Mouse (Mus musculus) thymus, adult 2 months (tissue): Measurements from ENCODE around the gene Gsn. TPM values are rescaled to one million over a fixed set of nuclear protein-coding genes. Genes with fewer than 3 reads are reported as not detected.

Experiments
- DNase-seq: peaks from one replicate; pipeline ENCODE4 v3.0.0; 2021
- H3K27ac ChIP-seq: fragments of 200-500 bp; 2 replicates; pipeline ENCODE4 v1.5.1; 2012; ENCODE audit warnings: low read length, control low read depth; ENCODE audit not compliant: control insufficient read depth, insufficient read depth
- H3K27me3 ChIP-seq: fragments of 200-500 bp; 2 replicates; pipeline ENCODE4 v1.6.1; 2012; ENCODE audit warnings: mild to moderate bottlenecking, low read length, moderate library complexity, mixed read lengths; ENCODE audit not compliant: control insufficient read depth, insufficient read depth
- H3K36me3 ChIP-seq: fragments of 200-500 bp; 2 replicates; pipeline ENCODE4 v1.6.1; 2012; ENCODE audit warnings: mild to moderate bottlenecking, low read length, moderate library complexity; ENCODE audit not compliant: control insufficient read depth, insufficient read depth
- H3K4me1 ChIP-seq: fragments of 200-500 bp; replicated peaks from 2 replicates; pipeline ENCODE4 v1.6.1; 2012; ENCODE audit warnings: low read length; ENCODE audit not compliant: control insufficient read depth, insufficient read depth
- H3K4me3 ChIP-seq: fragments of 200-500 bp; 2 replicates; pipeline ENCODE4 v1.5.1; 2012; ENCODE audit warnings: mild to moderate bottlenecking, low read length, control low read depth, moderate library complexity; ENCODE audit not compliant: control insufficient read depth, insufficient read depth
- CTCF ChIP-seq: fragments of 200-500 bp; IDR thresholded peaks from 2 replicates; pipeline ENCODE4 v1.5.1; 2012; ENCODE audit warnings: mild to moderate bottlenecking, control low read depth, low read length, moderate library complexity, borderline replicate concordance; ENCODE audit not compliant: control insufficient read depth, poor library complexity, insufficient read depth; ENCODE audit errors: extremely low read depth
- POLR2A ChIP-seq: fragments of 200-500 bp; IDR thresholded peaks from 2 replicates; pipeline ENCODE4 v1.6.1; 2012; ENCODE audit warnings: mild to moderate bottlenecking, low read length, control low read depth, moderate library complexity; ENCODE audit not compliant: control insufficient read depth, poor library complexity, insufficient read depth; ENCODE audit errors: extremely low read depth
- WGBS: fragments of 180-500 bp; shearing (Covaris S2); methylation state at CpG from one replicate; pipeline ENCODE4 v1.1.7; 2018; 5-methylcytosine and 5-hydroxymethylcytosine counted together
- polyA plus RNA-seq: library from polyadenylated mRNA; depleted of rRNA; stranded (reverse); fragments of >200 nt; gene quantifications from 2 replicates; pipeline ENCODE4 v1.2.3, GENCODE M21; 2012

Gsn gene
- polyA plus RNA-seq, 1 experiment = 535 TPM

- peaks cover 4% of the 10 kb centered on the region for H3K4me1 ChIP-seq
- H3K27me3 ChIP-seq = no peaks in the 10 kb centered on the region; the same call in 1 of the 2 replicates
These were observed 27.8 kb downstream of the Gsn start for GRCm38 (mm10) chr2:35283997-35284396.

GRCm38 (mm10) chr2:35285209-35285608 is 29.0 kb downstream of the Gsn start:
- TF ChIP-seq CTCF = no peak
- no peak for TF ChIP-seq POLR2A
- Histone ChIP-seq H3K27ac (no peak overlapping the region), H3K27me3 (no peaks in the 10 kb centered on the region; the same call in 1 of the 2 replicates), H3K4me1 (peaks cover 4% of the 10 kb centered on the region), H3K36me3 (peaks cover 3% of the 10 kb centered on the region), H3K4me3 (no peak overlapping the region)
- WGBS = 92% methylated on average over 5 of the region's 5 CpGs
- DNase-seq = no peak

More at GRCm38 (mm10) chr2:35283997-35284396, 27.8 kb downstream of the Gsn start:
- no peak for TF ChIP-seq POLR2A
- TF ChIP-seq CTCF = no peak
- peaks cover 3% of the 10 kb centered on the region for H3K36me3 ChIP-seq
- H3K27ac ChIP-seq = no peak overlapping the region
- no peak for DNase-seq
- no peak overlapping the region for H3K4me3 ChIP-seq
- 96% methylated on average over 4 of the region's 4 CpGs for WGBS

GRCm38 (mm10) chr2:35287017-35287620 is 30.9 kb downstream of the Gsn start:
- WGBS = 93% methylated on average over 12 of the region's 12 CpGs
- DNase-seq = no peak
- H3K27ac ChIP-seq = no peak overlapping the region
- H3K4me3 ChIP-seq = no peak overlapping the region
- no peak for TF ChIP-seq CTCF
- TF ChIP-seq POLR2A = no peak
- H3K27me3 ChIP-seq = no peaks in the 10 kb centered on the region; the same call in 1 of the 2 replicates
- peaks cover 2% of the 10 kb centered on the region for H3K4me1 ChIP-seq
- H3K36me3 ChIP-seq = peaks cover 3% of the 10 kb centered on the region

- Histone ChIP-seq H3K36me3 (peaks cover 3% of the 10 kb centered on the region), H3K27ac (no peak overlapping the region), H3K4me1 (no peaks in the 10 kb centered on the region), H3K4me3 (no peak overlapping the region), H3K27me3 (no peaks in the 10 kb centered on the region)
- DNase-seq = peak; percentile 79
- 43% methylated on average over 13 of the region's 13 CpGs for WGBS
- no peak for TF ChIP-seq POLR2A
- TF ChIP-seq CTCF = peak; percentile 65; the same call in 1 of the 2 replicates
These were observed 32.8 kb downstream of the Gsn start for GRCm38 (mm10) chr2:35288758-35289635.

GRCm38 (mm10) chr2:35291856-35292255 is 35.7 kb downstream of the Gsn start:
- Histone ChIP-seq H3K36me3 (peaks cover 3% of the 10 kb centered on the region; the same call in 1 of the 2 replicates), H3K4me1 (no peaks in the 10 kb centered on the region), H3K4me3 (no peak overlapping the region), H3K27ac (no peak overlapping the region), H3K27me3 (no peaks in the 10 kb centered on the region)
- peak; percentile 59 for DNase-seq
- WGBS = 31% methylated on average over 3 of the region's 3 CpGs
- TF ChIP-seq POLR2A (no peak), CTCF (no peak)

GRCm38 (mm10) chr2:35292700-35293099 is 36.5 kb downstream of the Gsn start:
- H3K27me3 ChIP-seq = no peaks in the 10 kb centered on the region
- peaks cover 3% of the 10 kb centered on the region; the same call in 1 of the 2 replicates for H3K36me3 ChIP-seq
- H3K27ac ChIP-seq = no peak overlapping the region
- no peak for TF ChIP-seq POLR2A
- no peak for TF ChIP-seq CTCF
- no peak for DNase-seq
- H3K4me1 ChIP-seq = no peaks in the 10 kb centered on the region
- H3K4me3 ChIP-seq = no peak overlapping the region
- WGBS = 93% methylated on average over 3 of the region's 3 CpGs
